Mouse (Mus musculus) gastrocnemius, adult 2 months (tissue): ENCODE measurements around the gene Hist1h2bc. TPM values are rescaled to one million over a fixed set of nuclear protein-coding genes. Genes with fewer than 3 reads are reported as not detected.
A peak's percentile ranks its signal among the peaks of the same experiment; 100 is the strongest.

Source experiments
- DNase-seq: peaks from one replicate; pipeline ENCODE4 v3.0.0; 2022
- H3K27ac ChIP-seq: fragments of 200-600 bp; 2 replicates; pipeline ENCODE4 v1.8.1; 2022; ENCODE audit warnings: mild to moderate bottlenecking
- H3K4me3 ChIP-seq: fragments of 200-600 bp; 2 replicates; pipeline ENCODE4 v1.8.1; 2022; ENCODE audit warnings: mild to moderate bottlenecking, moderate library complexity
- CTCF ChIP-seq: fragments of 200-600 bp; IDR thresholded peaks from 2 replicates; pipeline ENCODE4 v1.8.1; 2022; ENCODE audit warnings: antibody characterized with exemption, mild to moderate bottlenecking, moderate library complexity
- intact Hi-C: fragments of 180-260 bp; cut with DNase I; formaldehyde crosslinking; loops from one replicate; pipeline ENCODE4 v1.15.1; 2025
- total RNA-seq, 2 experiments: library from RNA; stranded (reverse); gene quantifications; 2 replicates each; pipeline ENCODE4 v1.2.3; 2021

Gene Hist1h2bc
- total RNA-seq, 2 experiments from 2014 or later = 59.1 to 76.4 TPM

DNA sequence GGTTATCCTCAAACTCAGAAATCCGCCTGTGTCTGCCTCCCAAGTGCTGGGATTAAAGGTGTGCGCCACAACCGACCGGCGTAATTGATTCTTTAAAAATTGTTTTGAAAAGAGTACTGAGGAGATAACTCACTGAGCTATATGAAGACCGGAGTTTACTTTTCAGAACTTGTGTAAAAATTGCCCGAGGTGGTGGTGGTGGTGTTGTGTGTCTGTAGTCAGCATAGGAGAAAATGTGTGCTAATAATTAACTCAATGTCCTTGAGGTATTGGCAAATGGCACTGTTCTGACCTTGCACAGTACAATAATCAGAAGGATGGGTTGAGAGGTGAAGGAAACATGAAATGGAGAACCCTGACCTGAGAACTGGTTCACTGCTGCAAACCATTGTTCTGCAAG lies 3.9 kb downstream of the Hist1h2bc start:
- Histone ChIP-seq H3K4me3 (no peak overlapping the region), H3K27ac (no peak overlapping the region)
- intact Hi-C loops = loop anchor here (10.0 kb wide), 3 partner anchors 47 to 1973 kb away; partner anchors contain the start of genes Hist1h1c, Hist1h2ai, Hist1h2bl and Hist1h3h
- DNase-seq = no peak
- no peak for TF ChIP-seq CTCF

DNA sequence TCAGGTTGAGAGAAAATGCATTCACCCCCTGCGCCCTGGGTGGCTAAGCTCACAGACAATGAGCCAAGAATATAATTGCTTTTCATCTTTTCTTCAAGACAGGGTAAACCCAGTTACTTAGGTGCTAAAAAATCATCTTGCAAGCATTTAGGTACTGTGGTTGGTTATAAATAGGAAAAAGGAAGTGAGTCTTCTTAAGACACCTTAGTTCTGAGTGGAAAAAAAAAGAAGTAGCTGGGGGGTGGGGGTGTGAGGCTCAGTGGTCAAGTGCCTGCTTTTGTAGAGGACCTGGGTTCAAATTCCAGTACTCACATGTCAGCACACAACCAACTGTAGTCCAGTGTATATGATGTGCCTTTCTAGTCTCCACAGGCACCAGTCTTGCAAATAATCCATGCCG lies 5.0 kb downstream of the Hist1h2bc start:
- Histone ChIP-seq H3K4me3 (no peak overlapping the region), H3K27ac (no peak overlapping the region)
- no peak for TF ChIP-seq CTCF
- DNase-seq = no peak
- intact Hi-C loops = loop anchor here (10.0 kb wide), 3 partner anchors 46 to 1974 kb away; partner anchors contain the start of genes Hist1h1c, Hist1h2ai, Hist1h2bl and Hist1h3h

DNA sequence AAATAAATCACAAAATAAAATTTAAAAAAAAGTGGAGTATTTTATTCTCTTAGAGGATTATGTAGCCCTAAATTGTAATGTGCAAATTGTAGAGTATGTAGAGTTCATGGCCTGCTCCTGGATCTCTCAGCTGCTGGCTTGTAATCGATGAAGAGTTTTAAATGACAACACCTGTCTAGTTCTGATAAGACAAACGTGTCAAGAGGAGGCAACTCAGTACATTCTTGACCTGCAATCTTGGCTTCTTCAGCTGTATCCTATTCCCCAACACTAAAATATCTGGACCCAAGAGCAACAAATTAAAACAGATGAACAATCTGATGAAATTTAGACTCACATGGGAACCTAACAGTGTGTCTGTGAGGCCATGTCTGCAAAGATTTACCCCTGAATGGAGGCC lies 5.5 kb downstream of the Hist1h2bc start:
- no peak for TF ChIP-seq CTCF
- intact Hi-C loops = loop anchor here (10.0 kb wide), 3 partner anchors 45 to 1975 kb away; partner anchors contain the start of genes Hist1h1c, Hist1h2ai, Hist1h2bl and Hist1h3h
- no peak overlapping the region for H3K27ac ChIP-seq
- no peak for DNase-seq
- no peak overlapping the region for H3K4me3 ChIP-seq

DNA sequence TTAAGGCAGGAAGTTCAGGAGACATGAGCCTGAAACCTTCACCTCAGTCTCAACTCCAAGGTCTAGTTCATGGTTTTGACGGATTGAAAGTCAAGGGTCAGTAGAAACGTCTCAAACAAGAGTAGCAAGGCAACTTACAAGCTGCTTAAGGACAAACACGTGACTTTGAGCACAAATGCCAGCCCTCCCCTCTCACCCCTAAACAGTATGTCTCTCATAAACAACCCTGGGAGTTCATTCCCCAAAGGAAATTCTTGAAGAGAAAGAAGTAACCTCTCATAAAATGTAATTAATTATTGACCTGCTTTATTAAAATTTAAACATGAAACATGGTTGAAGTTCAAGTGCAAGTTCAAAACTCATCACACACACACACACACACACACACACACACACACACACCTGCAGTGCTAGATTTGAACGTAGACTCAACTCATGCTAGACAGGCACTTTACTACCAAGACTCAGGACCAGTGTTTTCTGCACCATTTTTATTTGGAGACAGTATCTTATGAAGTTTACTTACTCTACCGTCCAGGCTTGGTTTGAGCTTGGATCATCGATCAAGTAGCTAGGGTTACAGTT lies 9.9 kb downstream of the Hist1h2bc start:
- H3K4me3 ChIP-seq = no peak overlapping the region
- H3K27ac ChIP-seq = no peak overlapping the region
- intact Hi-C loops = no loop called here
- DNase-seq = no peak
- TF ChIP-seq CTCF = no peak

DNA sequence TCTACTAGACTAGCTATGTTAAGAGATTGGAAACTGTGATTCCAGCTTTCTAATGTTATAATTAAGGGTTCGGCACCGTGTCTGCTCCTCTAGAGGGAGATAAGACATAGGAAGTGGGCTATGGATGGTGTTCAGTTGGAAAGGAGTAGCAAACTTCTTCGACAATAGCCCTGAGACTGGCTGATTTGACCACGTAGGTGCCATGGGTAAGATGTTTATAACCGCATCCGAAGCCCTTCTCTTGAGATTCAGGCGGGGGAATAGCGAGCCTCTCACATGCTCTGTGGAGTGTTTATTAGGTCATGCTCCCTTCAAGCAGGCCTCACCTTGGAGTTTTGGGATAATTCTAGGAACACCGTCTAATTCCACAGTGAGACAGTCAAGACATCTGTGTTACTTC lies 11.0 kb downstream of the Hist1h2bc start:
- no peak for DNase-seq
- TF ChIP-seq CTCF = no peak
- intact Hi-C loops = loop anchor here (5.0 kb wide), 2 partner anchors 73 to 113 kb away; partner anchors contain the start of genes Hist1h1e, Hist1h2be and Hist1h4d
- H3K27ac ChIP-seq = no peak overlapping the region
- no peak overlapping the region for H3K4me3 ChIP-seq

DNA sequence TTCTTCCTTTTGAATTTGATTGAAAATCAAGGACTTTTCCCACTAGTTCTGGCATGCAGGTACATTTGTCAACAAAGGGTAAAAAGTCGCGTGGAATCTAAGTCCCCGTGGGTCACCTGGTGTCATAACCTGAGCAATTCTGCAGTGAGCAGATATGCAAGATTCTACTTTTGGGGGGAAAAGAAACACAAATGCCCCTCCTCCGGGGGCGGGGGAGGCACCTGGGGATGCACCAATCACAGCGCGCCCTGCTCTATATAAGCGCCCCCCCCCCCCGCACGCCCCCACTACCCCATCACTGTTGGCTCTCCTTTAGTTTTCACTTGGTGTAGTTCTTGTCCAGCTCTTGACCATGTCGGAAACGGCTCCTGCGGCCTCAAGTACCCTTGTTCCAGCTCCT lies 11.5 kb downstream of the Hist1h2bc start, which contains the start of gene Hist1h1t:
Gene Hist1h1t (plus strand): TSS at position 301 of the 400 bp plus-strand sequence.
- Histone ChIP-seq H3K27ac (no peak within 1 kb of the TSS), H3K4me3 (no peak within 1 kb of the TSS)
- TF ChIP-seq CTCF = no peak
- DNase-seq = no peak
- intact Hi-C loops = loop anchor here (5.0 kb wide), 2 partner anchors 73 to 113 kb away; partner anchors contain the start of genes Hist1h1e, Hist1h2be and Hist1h4d

DNA sequence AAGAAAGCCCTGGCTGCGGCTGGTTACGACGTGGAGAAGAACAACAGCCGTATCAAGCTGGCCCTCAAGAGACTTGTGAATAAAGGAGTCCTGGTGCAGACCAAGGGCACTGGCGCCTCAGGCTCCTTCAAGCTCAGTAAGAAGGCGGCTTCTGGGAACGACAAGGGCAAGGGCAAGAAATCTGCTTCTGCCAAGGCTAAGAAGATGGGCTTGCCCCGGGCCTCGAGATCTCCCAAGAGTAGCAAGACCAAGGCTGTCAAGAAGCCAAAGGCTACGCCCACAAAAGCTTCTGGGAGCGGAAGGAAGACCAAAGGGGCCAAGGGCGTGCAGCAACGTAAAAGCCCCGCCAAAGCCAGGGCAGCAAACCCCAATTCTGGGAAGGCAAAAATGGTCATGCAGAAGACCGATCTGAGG lies 12.1 kb downstream of the Hist1h2bc start:
- intact Hi-C loops = loop anchor here (5.0 kb wide), 2 partner anchors 74 to 114 kb away; partner anchors contain the start of genes Hist1h1e, Hist1h2be and Hist1h4d
- DNase-seq = peak; percentile 24
- Histone ChIP-seq H3K4me3 (no peak overlapping the region), H3K27ac (no peak overlapping the region)
- TF ChIP-seq CTCF = no peak

DNA sequence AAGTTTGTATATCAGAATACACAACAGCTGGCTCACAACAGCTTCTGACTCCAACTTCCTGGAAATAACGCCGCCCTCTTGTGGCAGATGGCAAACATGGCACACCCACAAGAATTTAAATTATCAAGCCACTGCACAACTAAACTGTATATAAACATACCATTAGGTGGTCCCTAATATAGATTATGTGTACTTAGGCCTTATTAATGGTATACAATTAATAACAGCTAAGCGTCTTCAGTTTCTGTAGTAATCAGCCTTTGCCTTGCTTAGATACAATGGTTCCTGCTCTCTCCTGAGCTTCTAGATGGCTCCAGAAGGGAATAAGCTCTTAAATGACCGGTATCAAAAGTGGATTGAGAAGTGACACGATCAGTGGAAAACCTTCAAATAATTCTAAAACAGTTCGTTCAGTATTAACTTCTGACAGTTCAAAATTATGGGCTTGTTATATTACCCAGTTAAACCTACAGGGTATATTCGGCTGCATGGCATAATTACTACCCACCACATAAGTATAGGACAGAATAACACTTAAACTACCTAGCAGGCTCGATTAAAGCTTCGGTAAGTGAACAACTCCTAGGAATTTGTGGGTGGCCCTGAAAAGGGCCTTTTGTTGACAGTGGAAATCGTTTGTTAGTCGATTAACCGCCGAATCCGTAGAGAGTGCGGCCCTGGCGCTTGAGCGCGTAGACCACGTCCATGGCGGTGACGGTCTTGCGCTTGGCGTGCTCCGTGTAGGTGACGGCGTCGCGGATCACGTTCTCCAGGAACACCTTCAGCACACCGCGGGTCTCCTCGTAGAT lies 13.7 kb downstream of the Hist1h2bc start:
- peak; percentile 49 for DNase-seq
- peak; percentile 79 for TF ChIP-seq CTCF
- Histone ChIP-seq H3K27ac (peak overlapping the region; percentile 80), H3K4me3 (peak overlapping the region; percentile 78)
- intact Hi-C loops = loop anchor here (5.0 kb wide), 2 partner anchors 75 to 115 kb away; partner anchors contain the start of genes Hist1h1e, Hist1h2be and Hist1h4d

DNA sequence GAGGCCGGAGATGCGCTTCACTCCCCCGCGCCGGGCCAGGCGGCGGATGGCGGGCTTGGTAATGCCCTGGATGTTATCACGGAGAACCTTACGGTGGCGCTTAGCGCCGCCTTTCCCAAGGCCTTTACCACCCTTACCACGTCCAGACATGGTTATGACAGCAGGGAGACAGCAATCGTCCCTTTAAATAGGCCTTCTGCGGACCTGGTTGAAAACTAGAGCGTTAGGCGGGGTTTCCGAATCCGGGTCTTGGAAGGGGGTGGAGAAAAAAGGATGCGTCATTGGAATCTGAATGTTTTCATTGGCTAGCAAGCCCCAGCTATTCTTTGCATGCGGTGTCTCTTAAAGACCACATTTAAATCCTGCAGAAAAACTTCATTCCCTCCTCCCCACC lies 14.3 kb downstream of the Hist1h2bc start, which contains the start of gene Hist1h4c:
Gene Hist1h4c (minus strand): TSS at position 155 of the 394 bp plus-strand sequence.
- Histone ChIP-seq H3K4me3 (peak within 1 kb of the TSS; percentile 78), H3K27ac (peak within 1 kb of the TSS; percentile 80)
- DNase-seq = peak; percentile 97
- TF ChIP-seq CTCF = peak; percentile 14; the same call in 1 of the 2 replicates
- intact Hi-C loops = loop anchor here (5.0 kb wide), 2 partner anchors 76 to 116 kb away; partner anchors contain the start of genes Hist1h1e, Hist1h2be and Hist1h4d

DNA sequence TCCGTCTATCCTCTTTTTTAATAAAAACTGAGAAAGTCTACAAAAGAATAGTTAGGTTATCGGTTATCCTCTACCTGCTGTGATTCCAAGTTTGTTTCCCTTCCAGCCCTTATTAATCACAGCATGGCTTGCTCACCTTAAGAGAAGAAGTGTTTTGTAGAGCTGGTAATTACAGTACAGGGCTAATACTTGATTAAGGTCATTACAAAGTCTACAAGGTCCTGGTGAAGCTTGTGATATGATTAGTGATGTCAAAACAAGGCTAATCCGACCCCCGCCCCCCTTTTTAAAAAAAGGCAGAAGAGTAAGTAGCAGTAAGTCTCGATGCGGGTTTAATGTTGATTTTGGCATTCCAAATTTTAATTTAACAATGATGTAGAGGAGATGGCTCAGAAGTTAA lies 15.0 kb downstream of the Hist1h2bc start:
- intact Hi-C loops = loop anchor here (5.0 kb wide), 2 partner anchors 77 to 117 kb away; partner anchors contain the start of genes Hist1h1e, Hist1h2be and Hist1h4d
- Histone ChIP-seq H3K27ac (peak overlapping the region; percentile 80), H3K4me3 (peak overlapping the region; percentile 78; the same call in 1 of the 2 replicates)
- no peak for DNase-seq
- no peak for TF ChIP-seq CTCF

DNA sequence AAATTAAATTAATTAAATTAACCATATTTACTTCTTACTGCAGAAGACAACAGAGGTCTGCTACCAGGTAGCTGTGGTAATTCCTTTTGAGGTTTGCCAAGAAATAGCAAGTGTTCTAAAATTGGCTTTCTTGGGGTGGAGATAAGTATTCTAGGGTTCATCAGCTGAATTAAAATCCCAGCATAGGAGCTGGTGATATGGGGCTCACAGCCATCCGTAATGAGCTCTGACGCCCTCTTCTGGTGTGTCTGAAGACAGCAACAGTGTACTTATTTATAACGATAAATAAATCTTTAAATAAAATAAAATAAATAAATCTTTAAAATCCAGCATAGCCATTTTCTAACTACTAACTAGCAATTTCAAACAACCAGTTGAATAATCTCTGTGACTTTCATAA lies 15.8 kb downstream of the Hist1h2bc start:
- no peak overlapping the region for H3K27ac ChIP-seq
- no peak overlapping the region for H3K4me3 ChIP-seq
- no peak for DNase-seq
- TF ChIP-seq CTCF = peak; percentile 6; the same call in 1 of the 2 replicates
- intact Hi-C loops = loop anchor here (5.0 kb wide), 2 partner anchors 77 to 117 kb away; partner anchors contain the start of genes Hist1h1e, Hist1h2be and Hist1h4d
